Mouse (Mus musculus): ENCODE data around the gene Arfgef2. TPM values are rescaled to one million over a fixed set of nuclear protein-coding genes. Genes with fewer than 3 reads are reported as not detected.

Gene Arfgef2
- total and polyA plus RNA-seq, 3 experiments: 21.8 to 80.6 (median 64.3) TPM

GRCm38 (mm10) chr2:166806173-166806705, 851 bp downstream of the Arfgef2 start:
- DNase-seq: no peak

- DNase-seq: peak; percentile 54
These were observed 1.4 kb downstream of the Arfgef2 start for GRCm38 (mm10) chr2:166806813-166807212.

- peak; percentile 53 for DNase-seq
These were observed 4.1 kb downstream of the Arfgef2 start for GRCm38 (mm10) chr2:166809499-166809898.

DNA sequence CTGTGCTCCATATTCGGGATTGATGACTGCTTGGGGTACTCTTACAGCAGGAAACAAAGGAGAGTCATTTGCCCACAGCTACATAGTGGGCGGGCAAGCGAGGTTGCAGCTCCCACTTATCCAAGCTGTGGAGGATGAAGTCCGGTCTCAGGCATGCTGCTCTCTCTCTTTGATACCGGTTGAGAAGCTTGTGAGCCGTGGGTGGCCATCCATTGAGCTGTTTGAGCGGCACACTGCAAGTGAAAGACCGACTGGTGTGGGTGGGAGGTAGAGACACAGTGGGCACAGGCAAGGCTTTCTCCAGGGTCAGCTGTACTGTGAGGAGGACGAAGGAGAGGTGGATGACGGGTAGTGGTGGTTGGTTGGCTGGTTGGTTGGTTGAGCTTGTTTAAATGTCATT, 5.4 kb downstream of the Arfgef2 start:
- DNase-seq: no peak

DNA sequence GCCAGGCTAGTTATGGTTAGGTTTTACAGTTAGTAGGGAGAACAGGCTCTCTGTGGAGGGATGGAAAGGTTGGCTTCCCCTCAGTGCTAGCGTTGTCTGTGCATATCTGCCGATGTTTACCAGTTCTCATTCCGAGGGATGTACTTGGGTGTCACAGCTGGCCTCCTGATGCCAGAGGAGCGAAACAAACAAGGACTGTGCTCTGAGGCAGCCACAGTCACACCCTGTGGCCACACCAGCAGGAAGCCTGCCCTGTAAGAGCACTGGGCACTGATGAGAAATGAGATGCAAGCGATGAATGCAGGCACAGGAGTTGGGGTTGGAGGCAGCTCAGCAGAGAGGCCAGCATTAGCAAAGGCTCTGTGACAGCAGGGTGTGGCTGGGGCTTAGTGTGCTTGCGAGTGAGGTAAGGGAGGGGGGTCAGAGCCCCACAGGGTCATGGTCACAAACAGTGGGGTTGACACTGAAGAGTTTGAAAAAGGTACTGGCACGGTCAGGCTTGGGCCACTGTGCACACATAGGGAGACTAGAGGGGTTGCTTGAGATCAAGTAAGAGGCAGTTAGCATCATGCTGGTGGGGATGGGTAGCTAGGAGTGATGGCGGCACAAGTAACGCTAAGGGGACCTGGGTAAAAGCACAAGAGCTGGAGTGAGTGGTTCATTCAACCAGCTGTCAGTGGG, 13.2 kb downstream of the Arfgef2 start:
- no peak for DNase-seq

GRCm38 (mm10) chr2:166819849-166820248, 14.5 kb downstream of the Arfgef2 start:
- no peak for DNase-seq

- no peak for DNase-seq
These were observed 15.5 kb downstream of the Arfgef2 start for GRCm38 (mm10) chr2:166820844-166821243.

GRCm38 (mm10) chr2:166821406-166821805, 16.0 kb downstream of the Arfgef2 start:
- DNase-seq: no peak

DNA sequence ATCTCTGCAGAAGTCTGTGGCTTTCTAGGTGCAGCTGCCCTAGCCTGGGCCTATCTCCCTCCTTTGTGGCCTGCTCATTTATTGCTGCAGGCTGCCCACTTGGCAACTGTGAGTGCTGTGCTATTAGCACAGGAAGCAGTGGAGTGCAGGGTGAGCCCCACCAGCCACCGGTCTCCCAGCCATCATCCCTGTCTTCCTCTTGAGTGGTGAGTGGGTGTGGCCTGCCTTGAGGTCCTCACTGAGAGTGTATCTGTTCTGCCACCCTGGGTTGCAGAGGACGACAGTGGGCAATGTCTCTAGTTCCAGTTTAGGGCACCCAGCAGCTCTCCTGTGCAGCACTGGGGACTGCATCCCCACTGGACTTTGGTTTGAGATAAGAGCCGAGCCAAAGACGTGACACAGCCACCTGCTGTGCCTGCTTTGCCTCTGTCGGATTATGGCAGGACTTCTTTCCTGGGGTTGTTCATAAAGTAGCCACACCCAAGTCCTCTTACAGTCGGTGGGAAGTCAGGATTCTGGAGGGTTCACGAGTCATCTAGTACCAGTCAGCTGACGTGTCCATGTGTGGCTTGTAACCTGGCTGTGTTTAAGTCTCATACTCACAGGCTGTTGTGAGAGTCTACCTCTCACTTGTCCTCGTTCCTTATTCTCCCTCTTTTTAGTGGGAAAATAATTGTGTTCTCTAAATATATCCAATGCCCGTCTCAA, 16.9 kb downstream of the Arfgef2 start:
- DNase-seq: no peak

- no peak for DNase-seq
These were observed 17.5 kb downstream of the Arfgef2 start for GRCm38 (mm10) chr2:166822901-166823300.

DNA sequence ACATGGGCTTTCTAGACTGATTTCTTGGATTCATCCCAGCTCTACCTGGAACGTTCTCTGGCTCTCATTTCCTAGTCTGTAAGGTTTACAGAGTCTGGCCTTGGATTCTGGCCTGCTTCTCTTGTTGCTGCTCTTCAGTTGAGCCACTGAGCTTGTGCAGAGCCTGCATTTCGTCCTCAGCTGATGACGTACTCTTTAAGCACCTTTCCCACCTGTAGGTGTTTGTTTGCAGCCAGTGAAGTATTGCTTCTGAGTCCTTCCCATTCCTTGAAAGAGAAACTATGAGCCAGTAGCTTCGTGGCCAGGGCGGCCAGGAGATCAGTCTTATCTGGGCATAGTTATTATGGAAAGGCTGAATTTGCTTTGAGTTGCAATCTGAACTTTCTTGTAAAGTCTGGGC, 19.0 kb downstream of the Arfgef2 start:
- no peak for DNase-seq

DNA sequence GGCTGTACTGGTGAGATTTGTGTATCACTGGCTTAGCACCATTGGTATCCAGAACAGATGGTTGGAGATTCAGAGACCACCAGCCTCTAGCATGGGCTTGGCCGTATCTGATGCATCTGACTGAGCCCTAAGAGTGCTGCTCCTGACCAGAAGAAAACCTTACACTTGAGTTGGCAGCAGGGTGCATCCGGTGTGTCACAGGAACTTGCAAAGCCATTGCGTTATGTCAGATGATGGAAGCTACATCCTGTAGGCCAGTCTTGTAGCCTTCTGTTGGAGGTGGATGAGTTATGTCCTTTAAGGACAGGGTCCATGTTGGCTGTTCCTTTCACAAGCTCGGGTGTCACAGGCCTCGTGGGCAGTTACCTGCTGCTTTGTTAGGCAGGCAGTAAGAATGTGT, 19.6 kb downstream of the Arfgef2 start:
- DNase-seq: no peak

GRCm38 (mm10) chr2:166826491-166827224, 21.3 kb downstream of the Arfgef2 start:
- DNase-seq: no peak

GRCm38 (mm10) chr2:166828306-166828705, 22.9 kb downstream of the Arfgef2 start:
- no peak for DNase-seq

DNA sequence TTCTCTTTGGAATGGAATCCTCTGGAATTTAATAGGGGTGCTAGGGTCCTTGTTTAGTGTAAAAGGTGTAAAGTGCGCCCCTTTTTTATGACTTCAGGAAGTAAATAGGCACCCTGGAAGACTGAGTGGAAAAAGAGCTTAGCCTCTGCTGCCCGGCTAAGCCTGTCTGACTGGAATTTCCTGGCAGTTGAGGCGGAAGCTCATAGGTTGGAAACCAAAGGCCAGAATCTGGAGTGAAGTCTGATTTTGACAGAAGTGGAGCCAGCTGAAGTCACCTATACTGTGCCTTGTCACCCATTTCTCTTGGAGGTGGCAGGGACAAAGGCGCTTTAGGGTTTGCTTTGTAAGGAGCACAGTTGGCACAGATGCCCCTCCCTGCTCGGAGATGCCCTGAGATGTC, 25.0 kb downstream of the Arfgef2 start:
- no peak for DNase-seq

- DNase-seq: no peak
These were observed 28.7 kb downstream of the Arfgef2 start for GRCm38 (mm10) chr2:166834091-166834490.

- no peak for DNase-seq
These were observed 29.4 kb downstream of the Arfgef2 start for GRCm38 (mm10) chr2:166834796-166835195.

- DNase-seq: peak; percentile 88
These were observed 30.2 kb downstream of the Arfgef2 start for GRCm38 (mm10) chr2:166835581-166835980.

DNA sequence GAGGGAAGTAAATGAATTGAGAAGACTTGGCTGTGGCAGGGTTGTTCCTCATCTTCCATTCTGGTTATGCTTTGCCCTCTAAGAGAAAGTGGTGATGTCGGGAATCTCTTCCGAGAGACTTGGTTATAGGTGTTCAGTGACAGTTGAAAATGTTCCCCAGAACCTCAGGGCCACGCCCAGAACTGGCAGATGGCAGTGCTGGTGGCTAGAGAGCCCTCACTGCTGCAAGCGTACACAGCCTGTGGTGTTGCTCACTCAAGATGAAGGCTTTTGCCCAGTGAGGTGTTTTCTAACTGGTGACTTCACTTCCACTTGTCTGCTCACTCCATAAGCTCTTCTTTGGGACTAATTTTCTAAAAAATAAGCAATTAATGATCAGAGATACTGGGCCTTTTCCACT, 36.4 kb downstream of the Arfgef2 start:
- no peak for DNase-seq

DNA sequence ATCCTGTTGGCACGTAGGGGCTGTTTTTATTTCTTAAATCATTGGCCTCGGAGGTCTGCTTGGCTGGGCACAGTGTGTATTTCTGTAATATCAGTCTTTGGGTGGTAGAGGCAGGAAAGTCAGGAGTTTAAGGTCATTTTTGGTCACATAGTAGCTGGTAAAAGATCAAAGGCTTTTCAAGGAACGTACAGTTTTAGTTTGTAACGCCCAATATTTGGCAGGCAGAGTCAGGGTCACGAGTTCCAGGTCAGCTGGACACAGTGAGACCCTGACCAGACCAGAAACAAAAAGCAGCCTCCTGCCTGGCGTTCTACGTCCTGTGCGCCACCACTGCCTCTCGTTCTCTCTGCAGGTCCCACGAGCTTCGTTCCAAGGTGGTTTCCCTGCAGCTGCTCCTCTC, 45.3 kb downstream of the Arfgef2 start:
- DNase-seq: peak; percentile 39

- no peak for DNase-seq
These were observed 46.9 kb downstream of the Arfgef2 start for GRCm38 (mm10) chr2:166852270-166852669.

DNA sequence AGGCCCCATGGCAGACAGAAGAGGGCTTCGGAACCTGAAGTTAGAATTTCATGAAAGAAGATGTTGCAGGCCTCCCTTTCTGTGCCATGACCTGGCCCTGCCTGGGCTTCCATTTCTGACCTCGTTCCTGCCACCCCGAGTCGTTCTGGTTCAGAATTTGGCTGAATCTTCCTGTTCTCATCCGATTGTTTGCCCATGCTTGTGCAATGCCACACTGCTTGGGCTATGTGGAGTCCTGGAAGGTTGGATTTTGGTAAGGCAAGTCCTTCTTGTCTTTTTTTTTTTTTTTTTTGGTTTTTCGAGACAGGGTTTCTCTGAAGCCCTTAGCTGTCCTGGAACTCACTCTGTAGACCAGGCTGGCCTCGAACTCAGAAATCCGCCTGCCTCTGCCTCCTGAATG, 50.4 kb downstream of the Arfgef2 start:
- DNase-seq: no peak

DNA sequence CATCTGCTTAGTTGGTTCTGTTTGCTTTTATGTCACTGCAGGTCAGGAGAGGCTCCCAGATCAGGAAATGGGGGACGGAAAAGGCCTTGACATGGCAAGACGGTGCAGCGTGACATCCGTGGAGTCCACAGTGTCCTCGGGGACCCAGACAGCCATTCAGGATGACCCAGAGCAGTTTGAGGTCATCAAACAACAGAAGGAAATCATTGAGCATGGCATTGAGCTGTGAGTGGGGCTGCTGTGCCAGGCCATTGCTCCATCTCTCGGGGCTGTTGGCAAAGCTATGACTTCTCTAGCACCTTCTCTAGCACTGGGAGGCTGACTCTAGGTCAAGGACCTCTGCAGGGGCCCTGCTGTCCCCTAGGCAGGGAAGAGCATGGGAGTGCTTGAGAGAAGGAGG, 51.0 kb downstream of the Arfgef2 start:
- DNase-seq: peak; percentile 70

Measured in adrenal gland, adult 2 months (tissue).